Mouse (Mus musculus) cerebellum, adult 2 months (tissue): Measurements from ENCODE around the gene Faah. TPM values are rescaled to one million over a fixed set of nuclear protein-coding genes. Genes with fewer than 3 reads are reported as not detected.

ENCODE experiments used
- DNase-seq, 2 experiments: peaks; one replicate each; pipeline ENCODE4 v3.0.0; 2021
- H3K27ac ChIP-seq: fragments of 200-500 bp; 2 replicates; pipeline ENCODE4 v1.5.1; 2012; ENCODE audit warnings: low read length, control low read depth, inconsistent platforms; ENCODE audit not compliant: insufficient read depth
- H3K27me3 ChIP-seq: fragments of 200-500 bp; 2 replicates; pipeline ENCODE4 v1.6.1; 2012; ENCODE audit warnings: inconsistent platforms, mild to moderate bottlenecking, low read length, moderate library complexity; ENCODE audit not compliant: control insufficient read depth, insufficient read depth
- H3K4me1 ChIP-seq: fragments of 200-500 bp; 2 replicates; pipeline ENCODE4 v1.6.1; 2011; ENCODE audit warnings: low read length; ENCODE audit not compliant: control insufficient read depth, insufficient read depth
- H3K4me3 ChIP-seq: fragments of 200-500 bp; replicated peaks from 2 replicates; pipeline ENCODE3; 2011; ENCODE audit warnings: mild to moderate bottlenecking, low read depth, low read length, control low read depth; ENCODE audit not compliant: insufficient read depth
- CTCF ChIP-seq: fragments of 200-500 bp; IDR thresholded peaks from 2 replicates; pipeline ENCODE4 v1.5.1; 2011; ENCODE audit warnings: low read depth, mild to moderate bottlenecking, control low read depth, low read length, moderate library complexity, borderline replicate concordance; ENCODE audit not compliant: insufficient read depth
- POLR2A ChIP-seq: fragments of 200-500 bp; IDR thresholded peaks from 2 replicates; pipeline ENCODE4 v1.6.1; 2011; ENCODE audit warnings: low read length, control low read depth, borderline replicate concordance; ENCODE audit not compliant: insufficient read depth
- WGBS: fragments of 180-500 bp; shearing (Covaris S2); methylation state at CpG from one replicate; pipeline ENCODE4 v1.1.7; 2018; 5-methylcytosine and 5-hydroxymethylcytosine counted together
- polyA plus RNA-seq: library from polyadenylated mRNA; depleted of rRNA; stranded (reverse); fragments of >200 nt; gene quantifications from 2 replicates; pipeline ENCODE4 v1.2.3, GENCODE M21; 2012; rRNA removed

Faah gene
- polyA plus RNA-seq, 1 experiment: 61.8 TPM

DNA sequence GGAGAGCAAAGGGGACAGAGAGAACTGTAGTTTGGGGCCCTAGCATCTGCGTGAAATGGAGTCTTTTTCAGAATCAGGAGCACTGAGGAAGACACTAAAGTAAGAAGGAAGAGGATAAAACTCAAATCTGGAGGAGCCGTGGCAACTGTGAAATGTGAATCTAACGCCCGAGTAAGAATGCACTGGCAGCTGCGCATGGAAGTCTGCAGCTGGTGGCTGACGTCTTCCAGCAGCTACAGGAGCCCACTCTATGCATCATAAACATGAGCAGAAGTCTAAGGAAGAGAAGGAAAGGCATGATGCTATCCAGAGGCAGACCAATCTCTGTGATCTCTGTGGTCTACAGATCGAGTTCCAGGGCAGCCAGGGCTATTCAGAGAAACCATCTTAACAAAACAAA lies 90.1 kb downstream of the Faah start:
- WGBS: 60% methylated on average over 7 of the region's 7 CpGs
- Histone ChIP-seq H3K4me1 (no peaks in the 10 kb centered on the region), H3K27ac (no peak overlapping the region), H3K27me3 (no peaks in the 10 kb centered on the region; the same call in 1 of the 2 replicates), H3K4me3 (no peak overlapping the region)
- no peak for TF ChIP-seq POLR2A
- TF ChIP-seq CTCF: no peak
- no peak for DNase-seq

- Histone ChIP-seq H3K27ac (no peak overlapping the region), H3K27me3 (no peaks in the 10 kb centered on the region), H3K4me1 (no peaks in the 10 kb centered on the region), H3K4me3 (no peak overlapping the region)
- DNase-seq: no peak
- 30% methylated on average over 16 of the region's 16 CpGs for WGBS
- TF ChIP-seq POLR2A: no peak
- no peak for TF ChIP-seq CTCF
Observed at GRCm38 (mm10) chr4:115923262-115923880, 94.4 kb downstream of the Faah start.

DNA sequence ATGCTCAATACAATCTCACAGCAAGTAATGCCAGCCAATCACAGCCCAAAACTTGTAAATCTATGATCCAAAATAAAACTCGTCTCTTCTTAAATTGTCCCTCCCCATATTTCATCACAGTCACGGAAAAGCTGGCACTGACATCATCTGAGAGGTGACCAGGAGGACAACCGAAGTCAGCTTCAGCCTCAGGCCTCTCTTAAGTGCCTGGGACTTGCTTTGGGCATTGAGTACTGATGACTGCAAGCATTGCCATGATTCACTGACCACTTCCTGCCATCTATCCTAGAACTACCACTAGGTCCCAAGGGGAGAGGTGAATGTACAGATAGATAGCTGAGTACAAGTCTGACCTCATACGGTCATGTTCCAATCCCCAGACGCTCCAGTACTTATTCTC lies 95.0 kb downstream of the Faah start:
- DNase-seq: no peak
- Histone ChIP-seq H3K27ac (no peak overlapping the region), H3K4me1 (no peaks in the 10 kb centered on the region), H3K27me3 (no peaks in the 10 kb centered on the region), H3K4me3 (no peak overlapping the region)
- 92% methylated on average over 5 of the region's 5 CpGs for WGBS
- TF ChIP-seq POLR2A: no peak

DNA sequence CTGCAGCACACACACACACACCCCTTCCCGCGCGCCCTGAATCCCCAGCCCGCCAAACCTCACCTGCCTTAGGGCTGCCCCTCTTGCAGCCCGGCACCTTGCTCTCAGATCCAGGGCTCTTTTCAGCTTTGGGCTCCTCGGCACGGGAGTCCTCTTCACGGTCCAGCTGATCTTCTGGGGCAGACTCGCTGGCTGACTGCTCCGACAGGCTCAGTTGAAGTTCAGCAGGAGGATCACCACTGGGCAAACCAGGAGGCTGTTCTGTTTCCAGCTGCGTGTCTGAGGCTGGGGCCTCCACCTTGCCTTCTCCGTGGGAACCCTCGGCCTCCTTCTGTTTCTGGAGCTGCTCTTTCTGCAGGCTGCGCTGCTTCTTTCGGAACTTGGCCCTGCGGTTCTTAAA lies 97.8 kb downstream of the Faah start:
- Histone ChIP-seq H3K27me3 (no peaks in the 10 kb centered on the region), H3K27ac (no peak overlapping the region), H3K4me3 (no peak overlapping the region), H3K4me1 (no peaks in the 10 kb centered on the region)
- TF ChIP-seq CTCF (no peak), POLR2A (no peak)
- DNase-seq: no peak
- 58% methylated on average over 16 of the region's 16 CpGs for WGBS

Other genes with a start within 250 kb of the Faah start
- 0.43 TPM in 2 replicates for gene Tex38, start 236.9 kb downstream of the Faah start, polyA plus RNA-seq
- gene Atpaf1, start 233.1 kb downstream of the Faah start, polyA plus RNA-seq: 71.2 and 81.2 TPM in 2 replicates
- 9.4 and 11.1 TPM in 2 replicates for gene Mob3c, start 189.8 kb downstream of the Faah start, polyA plus RNA-seq
- gene Mknk1, start 178.7 kb downstream of the Faah start, polyA plus RNA-seq: 58.3 and 60.0 TPM in 2 replicates
- 0.08 and 0.14 TPM in 2 replicates for gene Kncn, start 133.5 kb downstream of the Faah start, polyA plus RNA-seq
- 0.08 and 0.23 TPM in 2 replicates for gene 6430628N08Rik, start 127.3 kb downstream of the Faah start, polyA plus RNA-seq
- 1.3 TPM in 2 replicates for gene Dmbx1, start 78.0 kb downstream of the Faah start, polyA plus RNA-seq
- gene Nsun4, start 36.0 kb upstream of the Faah start, polyA plus RNA-seq: 9.9 and 10.5 TPM in 2 replicates
- gene Uqcrh, start 57.1 kb upstream of the Faah start, polyA plus RNA-seq: 830 and 872 TPM in 2 replicates
- 34.6 and 36.6 TPM in 2 replicates for gene Lrrc41, start 57.3 kb upstream of the Faah start, polyA plus RNA-seq
- gene Rad54l, start 105.8 kb upstream of the Faah start, polyA plus RNA-seq: 2.6 and 3.2 TPM in 2 replicates
- 71.7 and 76.4 TPM in 2 replicates for gene Pomgnt1, start 105.9 kb upstream of the Faah start, polyA plus RNA-seq
- 42.5 and 45.3 TPM in 2 replicates for gene Lurap1, start 133.4 kb upstream of the Faah start, polyA plus RNA-seq
- 0.47 and 0.67 TPM in 2 replicates for gene Tspan1, start 149.7 kb upstream of the Faah start, polyA plus RNA-seq
- gene 1700042G07Rik, start 155.4 kb upstream of the Faah start, polyA plus RNA-seq: not detected in 2 replicates
- not detected in 2 replicates for gene Gm49337, start 155.5 kb upstream of the Faah start, polyA plus RNA-seq
- 90.6 and 105 TPM in 2 replicates for gene Pik3r3, start 203.7 kb upstream of the Faah start, polyA plus RNA-seq